Mouse (Mus musculus): Measurements from ENCODE around the gene Otop1. TPM values are rescaled to one million over a fixed set of nuclear protein-coding genes. Genes with fewer than 3 reads are reported as not detected.

The Otop1 gene
- 0.40 and 0.67 TPM in 2 replicates for polyA plus RNA-seq (2012; rRNA removed)

GRCm38 (mm10) chr5:38275771-38276170, at the start of gene Otop1:
Gene Otop1, plus strand, starts transcription at chr5:38275972.
- Histone ChIP-seq H3K36me3 (ENCODE audit: control insufficient read depth, insufficient read depth, low read length) (no peaks in the 10 kb centered on the region; the same call in 1 of the 2 replicates), H3K27me3 (ENCODE audit: control insufficient read depth, insufficient read depth, low read length) (no peaks in the 10 kb centered on the region; the same call in 1 of the 2 replicates), H3K27ac (ENCODE audit: control insufficient read depth, insufficient read depth, low read depth, low read length) (no peak within 1 kb of the TSS), H3K4me1 (ENCODE audit: control insufficient read depth, insufficient read depth, low read length) (peaks cover 9% of the 10 kb centered on the region), H3K4me3 (ENCODE audit: control insufficient read depth, low read depth, low read length) (no peak within 1 kb of the TSS)
- TF ChIP-seq POLR2A (IDR thresholded peaks at IDR 0.05; ENCODE audit: control insufficient read depth, low read depth, low read length) = no peak

GRCm38 (mm10) chr5:38235422-38235821, 40.4 kb upstream of the Otop1 start:
- H3K4me3 ChIP-seq (ENCODE audit: control insufficient read depth, low read depth, low read length) = peak overlapping the region; percentile 85
- H3K36me3 ChIP-seq (ENCODE audit: control insufficient read depth, insufficient read depth, low read length) = peaks cover 8% of the 10 kb centered on the region
- no peaks in the 10 kb centered on the region for H3K27me3 ChIP-seq (ENCODE audit: control insufficient read depth, insufficient read depth, low read length)
- peak; percentile 88; the same call in 1 of the 2 replicates for TF ChIP-seq CTCF (IDR thresholded peaks at IDR 0.05; ENCODE audit: control insufficient read depth, insufficient read depth, insufficient replicate concordance, low read depth, low read length)
- no peak; the same call in 1 of the 2 replicates for TF ChIP-seq POLR2A (IDR thresholded peaks at IDR 0.05; ENCODE audit: control insufficient read depth, low read depth, low read length)
- no peaks in the 10 kb centered on the region for H3K4me1 ChIP-seq (ENCODE audit: control insufficient read depth, insufficient read depth, low read length)
- no peak overlapping the region for H3K27ac ChIP-seq (ENCODE audit: control insufficient read depth, insufficient read depth, low read depth, low read length)

GRCm38 (mm10) chr5:38236627-38237026, 39.1 kb upstream of the Otop1 start:
- Histone ChIP-seq H3K36me3 (ENCODE audit: control insufficient read depth, insufficient read depth, low read length) (peaks cover 4% of the 10 kb centered on the region), H3K27ac (ENCODE audit: control insufficient read depth, insufficient read depth, low read depth, low read length) (no peak overlapping the region), H3K4me3 (ENCODE audit: control insufficient read depth, low read depth, low read length) (no peak overlapping the region), H3K27me3 (ENCODE audit: control insufficient read depth, insufficient read depth, low read length) (no peaks in the 10 kb centered on the region), H3K4me1 (ENCODE audit: control insufficient read depth, insufficient read depth, low read length) (no peaks in the 10 kb centered on the region)
- TF ChIP-seq POLR2A (IDR thresholded peaks at IDR 0.05; ENCODE audit: control insufficient read depth, low read depth, low read length) = no peak
- TF ChIP-seq CTCF (IDR thresholded peaks at IDR 0.05; ENCODE audit: control insufficient read depth, insufficient read depth, insufficient replicate concordance, low read depth, low read length) = peak; percentile 3; the same call in 1 of the 2 replicates

GRCm38 (mm10) chr5:38240727-38241472, 34.9 kb upstream of the Otop1 start:
- TF ChIP-seq CTCF (IDR thresholded peaks at IDR 0.05; ENCODE audit: control insufficient read depth, insufficient read depth, insufficient replicate concordance, low read depth, low read length) = no peak
- TF ChIP-seq POLR2A (IDR thresholded peaks at IDR 0.05; ENCODE audit: control insufficient read depth, low read depth, low read length) = no peak
- Histone ChIP-seq H3K4me3 (ENCODE audit: control insufficient read depth, low read depth, low read length) (no peak overlapping the region), H3K36me3 (ENCODE audit: control insufficient read depth, insufficient read depth, low read length) (no peaks in the 10 kb centered on the region), H3K4me1 (ENCODE audit: control insufficient read depth, insufficient read depth, low read length) (no peaks in the 10 kb centered on the region), H3K27me3 (ENCODE audit: control insufficient read depth, insufficient read depth, low read length) (no peaks in the 10 kb centered on the region), H3K27ac (ENCODE audit: control insufficient read depth, insufficient read depth, low read depth, low read length) (no peak overlapping the region)

GRCm38 (mm10) chr5:38241473-38241834, 34.3 kb upstream of the Otop1 start:
- Histone ChIP-seq H3K27me3 (ENCODE audit: control insufficient read depth, insufficient read depth, low read length) (no peaks in the 10 kb centered on the region), H3K27ac (ENCODE audit: control insufficient read depth, insufficient read depth, low read depth, low read length) (no peak overlapping the region)

GRCm38 (mm10) chr5:38241966-38242365, 33.8 kb upstream of the Otop1 start:
- Histone ChIP-seq H3K4me3 (ENCODE audit: control insufficient read depth, low read depth, low read length) (no peak overlapping the region), H3K27me3 (ENCODE audit: control insufficient read depth, insufficient read depth, low read length) (no peaks in the 10 kb centered on the region), H3K36me3 (ENCODE audit: control insufficient read depth, insufficient read depth, low read length) (no peaks in the 10 kb centered on the region), H3K4me1 (ENCODE audit: control insufficient read depth, insufficient read depth, low read length) (no peaks in the 10 kb centered on the region), H3K27ac (ENCODE audit: control insufficient read depth, insufficient read depth, low read depth, low read length) (no peak overlapping the region)
- TF ChIP-seq POLR2A (IDR thresholded peaks at IDR 0.05; ENCODE audit: control insufficient read depth, low read depth, low read length) (no peak), CTCF (IDR thresholded peaks at IDR 0.05; ENCODE audit: control insufficient read depth, insufficient read depth, insufficient replicate concordance, low read depth, low read length) (no peak)

More at GRCm38 (mm10) chr5:38241473-38241834, 34.3 kb upstream of the Otop1 start:
- Histone ChIP-seq H3K4me1 (ENCODE audit: control insufficient read depth, insufficient read depth, low read length) (no peaks in the 10 kb centered on the region), H3K4me3 (ENCODE audit: control insufficient read depth, low read depth, low read length) (no peak overlapping the region), H3K36me3 (ENCODE audit: control insufficient read depth, insufficient read depth, low read length) (no peaks in the 10 kb centered on the region)
- no peak for TF ChIP-seq CTCF (IDR thresholded peaks at IDR 0.05; ENCODE audit: control insufficient read depth, insufficient read depth, insufficient replicate concordance, low read depth, low read length)
- TF ChIP-seq POLR2A (IDR thresholded peaks at IDR 0.05; ENCODE audit: control insufficient read depth, low read depth, low read length) = no peak

- no peaks in the 10 kb centered on the region for H3K36me3 ChIP-seq (ENCODE audit: control insufficient read depth, insufficient read depth, low read length)
- no peak overlapping the region for H3K27ac ChIP-seq (ENCODE audit: control insufficient read depth, insufficient read depth, low read depth, low read length)
- TF ChIP-seq CTCF (IDR thresholded peaks at IDR 0.05; ENCODE audit: control insufficient read depth, insufficient read depth, insufficient replicate concordance, low read depth, low read length) (no peak), POLR2A (IDR thresholded peaks at IDR 0.05; ENCODE audit: control insufficient read depth, low read depth, low read length) (no peak)
- no peaks in the 10 kb centered on the region; the same call in 1 of the 2 replicates for H3K4me1 ChIP-seq (ENCODE audit: control insufficient read depth, insufficient read depth, low read length)
- H3K27me3 ChIP-seq (ENCODE audit: control insufficient read depth, insufficient read depth, low read length) = no peaks in the 10 kb centered on the region
- H3K4me3 ChIP-seq (ENCODE audit: control insufficient read depth, low read depth, low read length) = no peak overlapping the region
These were observed 20.6 kb upstream of the Otop1 start for GRCm38 (mm10) chr5:38255195-38255594.

All from testis, adult 2 months (tissue).